Mouse (Mus musculus): ENCODE results near the gene Pgghg.
"Not testable (repeated sequence)": the region's sequence is repeated elsewhere in the genome, so short reads cannot be mapped to it uniquely, and the experiment has no call there.

The Pgghg gene

GRCm38 (mm10) chr7:140955342-140955741, 14.2 kb downstream of the Pgghg start:
- no peak for DNase-seq (ENCODE audit: low spot score in 2 of 2)

GRCm38 (mm10) chr7:140955758-140956555, 14.8 kb downstream of the Pgghg start, which contains the start of the genes Gm45717 and Ifitm2:
Gene Gm45717 (minus strand): TSS chr7:140955937.
Gene Ifitm2 (minus strand): TSS chr7:140955987.
- no peak for DNase-seq (ENCODE audit: low spot score in 2 of 2)

DNA sequence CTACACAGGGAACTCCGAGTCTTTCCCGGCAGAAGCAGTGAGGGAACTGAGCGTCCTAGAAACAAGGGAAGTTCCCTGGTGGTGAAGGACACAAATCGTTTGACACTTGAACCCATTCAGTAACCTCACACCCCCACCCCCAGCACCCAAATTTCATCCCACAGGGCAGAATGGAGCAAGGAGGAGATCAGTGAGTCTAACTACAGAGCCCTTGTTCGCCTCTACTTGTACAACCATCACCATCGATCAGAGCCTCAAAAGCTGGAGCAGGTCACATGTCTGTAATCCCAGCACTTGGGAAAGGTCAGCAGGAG, 15.3 kb downstream of the Pgghg start:
- no peak for DNase-seq (ENCODE audit: low spot score in 2 of 2)

GRCm38 (mm10) chr7:140959181-140959901, 18.1 kb downstream of the Pgghg start:
- DNase-seq (ENCODE audit: low spot score in 2 of 2): peak in 1 of 2 experiments; percentile 32

DNA sequence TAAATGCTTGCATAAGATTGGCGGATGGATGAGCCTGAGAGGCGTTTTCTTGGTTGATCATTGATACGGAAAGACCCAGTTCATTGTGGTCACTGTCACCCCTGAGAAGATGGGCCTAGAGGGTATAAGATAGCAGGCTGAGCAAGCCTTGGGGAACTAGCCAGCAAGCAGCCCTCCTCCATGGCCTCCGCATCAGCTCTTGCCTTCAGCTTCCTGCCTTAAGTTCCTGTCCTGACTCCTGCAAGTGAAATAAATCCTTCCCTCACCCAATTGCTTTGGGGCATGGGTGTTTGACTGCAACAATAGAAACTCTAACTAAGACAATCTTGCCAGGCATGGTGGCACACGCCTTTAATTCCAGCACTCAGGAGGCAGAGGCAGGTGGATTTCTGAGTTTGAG, 18.8 kb downstream of the Pgghg start:
- DNase-seq (ENCODE audit: low spot score in 2 of 2): no peak

- no peak for DNase-seq (ENCODE audit: low spot score in 2 of 2)
Observed at GRCm38 (mm10) chr7:140961416-140961815, 20.2 kb downstream of the Pgghg start.

DNA sequence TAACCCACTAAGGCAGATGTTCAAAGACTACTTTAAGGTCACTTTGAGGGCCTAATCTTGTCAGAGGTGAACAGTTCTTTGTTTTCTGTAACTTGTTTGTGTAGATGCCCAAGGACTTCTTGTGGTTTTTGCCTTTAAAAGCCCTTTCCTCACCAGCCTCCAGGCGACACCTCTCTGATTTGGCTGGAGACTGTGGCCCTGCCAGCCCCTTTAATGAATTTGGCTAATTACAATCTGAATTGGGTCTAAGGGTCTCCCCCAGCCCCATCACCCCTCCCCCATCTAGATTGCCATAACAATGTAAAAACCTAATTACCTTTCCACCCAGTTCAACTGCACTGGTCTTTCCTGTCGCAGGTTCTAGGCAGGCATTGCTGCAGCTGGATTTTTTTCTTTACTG, 21.5 kb downstream of the Pgghg start:
- no peak for DNase-seq (ENCODE audit: low spot score in 2 of 2)

DNA sequence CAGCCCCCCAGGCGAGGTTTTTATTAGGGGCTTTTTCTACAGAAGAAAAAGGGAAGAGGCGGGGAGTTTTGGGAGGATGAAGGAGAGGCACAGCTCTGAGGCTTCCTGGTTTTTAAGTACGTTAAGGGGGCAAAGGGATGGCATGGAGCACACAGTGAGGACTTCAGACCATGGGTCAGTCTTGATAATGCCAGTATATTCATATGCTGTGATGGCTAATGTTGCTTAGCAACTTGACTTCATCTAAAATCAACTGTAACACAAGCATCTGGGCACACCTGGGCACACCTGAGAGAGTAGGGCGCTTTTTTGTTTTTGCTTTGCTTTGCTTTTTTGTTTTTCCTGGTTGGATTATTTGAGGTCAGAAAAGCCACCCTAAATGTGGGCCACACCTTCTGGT, 25.7 kb downstream of the Pgghg start, which contains the start of gene Ifitm1:
Ifitm1 (plus strand) TSS at position 301 of the 400 bp plus-strand sequence.
- DNase-seq (ENCODE audit: low spot score in 2 of 2): no peak

GRCm38 (mm10) chr7:140967862-140968591, 26.8 kb downstream of the Pgghg start:
- DNase-seq (ENCODE audit: low spot score in 2 of 2): no peak

GRCm38 (mm10) chr7:140968710-140969109, 27.5 kb downstream of the Pgghg start:
- DNase-seq (ENCODE audit: low spot score in 2 of 2): not testable (repeated sequence)

DNA sequence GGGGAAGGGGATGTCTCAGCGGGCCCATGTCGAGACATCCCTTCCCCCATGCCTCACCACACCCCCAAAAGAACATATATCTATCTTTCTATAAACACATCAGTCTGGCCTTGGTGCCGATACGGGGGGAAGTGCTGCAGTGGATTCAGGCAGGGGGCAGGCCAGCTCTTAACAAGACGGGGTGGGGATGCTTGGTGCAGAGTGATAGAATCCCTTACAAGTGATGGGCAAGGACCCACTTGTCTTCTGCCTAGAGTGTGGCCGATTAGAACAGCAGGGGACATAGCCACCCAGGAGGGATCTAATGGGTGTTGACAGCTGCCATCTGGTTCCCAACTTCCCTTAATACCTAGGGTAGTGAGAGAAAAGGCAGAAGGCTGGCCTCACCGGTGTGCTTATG, 29.7 kb downstream of the Pgghg start:
- no peak for DNase-seq (ENCODE audit: low spot score in 2 of 2)

- no peak for DNase-seq (ENCODE audit: low spot score in 2 of 2)
Observed at GRCm38 (mm10) chr7:140971479-140972171, 30.4 kb downstream of the Pgghg start.

- DNase-seq (ENCODE audit: low spot score in 2 of 2): no peak
Observed at GRCm38 (mm10) chr7:140973396-140974165, 32.4 kb downstream of the Pgghg start.

- no peak for DNase-seq (ENCODE audit: low spot score in 2 of 2)
Observed at GRCm38 (mm10) chr7:140974940-140975339, 33.7 kb downstream of the Pgghg start.

DNA sequence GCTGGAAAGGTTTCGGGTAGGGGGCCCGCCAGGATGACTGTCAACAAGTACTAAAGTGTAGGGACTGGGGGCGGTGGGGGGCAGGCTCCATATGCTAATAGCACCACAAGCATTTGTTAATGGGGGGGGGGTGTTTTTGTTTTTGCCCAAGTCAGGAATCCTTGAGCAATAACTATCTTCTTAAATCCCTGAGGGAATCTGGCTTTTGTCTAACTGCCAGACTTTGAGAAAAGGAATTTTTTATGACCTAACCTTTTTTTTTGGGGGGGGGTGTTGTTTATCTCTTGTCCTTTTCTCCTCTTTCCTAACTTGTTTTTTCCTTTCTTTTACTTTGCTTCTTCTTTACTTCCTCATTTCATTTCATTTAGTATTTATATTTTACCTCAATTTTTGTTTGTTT, 34.3 kb downstream of the Pgghg start:
- no peak for DNase-seq (ENCODE audit: low spot score in 2 of 2)

- not testable (repeated sequence) for DNase-seq (ENCODE audit: low spot score in 2 of 2)
Observed at GRCm38 (mm10) chr7:140976720-140977119, 35.5 kb downstream of the Pgghg start.

DNA sequence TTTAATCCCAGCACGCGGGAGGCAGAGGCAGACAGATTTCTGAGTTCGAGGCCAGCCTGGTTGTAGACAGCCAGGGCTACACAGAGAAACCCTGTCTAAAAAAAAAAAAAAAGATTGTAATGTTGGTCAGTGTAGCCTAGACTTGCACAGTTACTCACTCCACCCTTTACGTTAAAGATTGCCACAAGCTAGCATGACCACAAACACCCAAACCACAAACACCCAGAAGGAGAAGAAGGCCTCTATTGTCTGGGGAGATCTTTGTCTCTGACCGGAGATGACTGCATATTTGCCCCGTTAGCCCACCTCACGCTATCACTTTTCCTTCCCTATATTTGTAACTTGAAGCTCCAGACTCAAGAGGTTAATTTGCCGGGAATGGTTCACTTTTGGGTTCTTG, 40.5 kb downstream of the Pgghg start:
- peak; percentile 73 to 89 for DNase-seq (ENCODE audit: low spot score in 2 of 2)

GRCm38 (mm10) chr7:140982971-140983370, 41.8 kb downstream of the Pgghg start:
- peak; percentile 15 to 59 for DNase-seq (ENCODE audit: low spot score in 2 of 2)

DNA sequence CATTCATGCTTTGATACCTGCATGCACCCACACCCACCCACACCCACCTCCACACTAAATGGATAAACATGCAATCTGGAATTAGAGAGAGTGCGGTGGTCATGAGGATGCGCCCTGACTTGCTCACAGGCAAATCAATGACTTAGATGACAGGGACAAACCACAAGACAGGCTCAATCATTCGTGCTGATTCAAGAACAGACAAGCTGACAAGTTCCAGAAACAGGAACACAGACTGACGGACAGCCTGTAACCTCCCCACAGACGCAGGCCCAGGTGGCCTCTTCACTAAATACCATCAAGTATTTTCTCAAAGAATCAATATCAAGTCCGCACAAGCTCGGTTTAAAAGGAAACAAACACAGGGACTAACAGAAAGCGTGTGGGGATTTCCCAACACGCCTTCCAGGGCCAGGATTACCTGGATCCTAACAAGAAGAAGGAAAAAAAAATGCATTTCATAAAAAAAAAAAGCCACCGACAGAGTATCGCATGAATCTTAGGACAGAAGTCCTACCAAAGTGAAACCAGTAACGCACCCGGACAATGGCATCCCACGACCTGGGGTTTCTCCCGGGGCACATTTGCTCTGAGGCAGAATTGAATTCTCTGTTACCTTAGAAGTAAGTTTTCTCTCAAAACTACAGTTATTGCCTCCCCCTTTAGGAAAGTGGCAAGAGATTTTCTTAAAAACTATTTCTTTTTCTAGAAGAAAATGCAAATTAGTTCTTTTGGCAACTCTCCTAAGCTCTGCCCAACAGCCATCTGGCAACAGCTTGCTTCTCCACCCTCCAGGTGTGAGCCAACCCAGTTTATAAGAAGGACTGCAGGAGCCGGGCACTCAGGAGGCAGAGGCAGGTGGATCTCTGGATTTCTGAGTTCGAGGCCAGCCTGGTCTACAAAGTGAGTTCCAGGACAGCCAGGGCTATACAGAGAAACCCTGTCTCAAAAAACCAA, 46.3 kb downstream of the Pgghg start:
- DNase-seq (ENCODE audit: low spot score in 2 of 2): no peak

DNA sequence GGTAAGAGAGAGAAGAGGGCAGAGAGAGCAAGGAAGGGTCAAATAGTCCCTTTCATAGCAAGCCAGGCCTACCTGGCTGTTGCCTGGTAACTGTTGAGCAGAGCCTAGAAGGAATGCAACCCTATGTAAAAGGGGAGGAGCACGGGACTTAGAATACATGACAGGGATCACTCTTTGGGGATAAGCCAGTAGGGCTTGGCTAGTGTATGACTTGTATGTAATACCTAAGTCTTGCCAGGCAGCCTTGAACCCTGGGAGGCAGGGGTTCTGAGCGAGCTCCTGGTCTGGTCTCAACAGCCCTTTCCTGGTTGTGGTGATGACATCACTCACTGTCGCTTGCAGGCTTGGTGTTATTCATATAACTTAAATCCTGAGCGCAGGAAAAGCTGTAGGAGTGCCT, 47.8 kb downstream of the Pgghg start:
- DNase-seq (ENCODE audit: low spot score in 2 of 2): no peak

Data from natural killer cell, adult 2 months (primary cell).